Mouse (Mus musculus) heart, embryonic 13.5 days (tissue): Measurements from ENCODE around the gene Det1. TPM values are rescaled to one million over a fixed set of nuclear protein-coding genes. Genes with fewer than 3 reads are reported as not detected.
A peak's percentile ranks its signal among the peaks of the same experiment; 100 is the strongest.

Experiments
- ATAC-seq: fragments of 200-750 bp; cut with Nextera tagmentation; 2 replicates; pipeline ENCODE4 v1.8.0; 2017; ENCODE audit warnings: moderate TSS enrichment; ENCODE audit not compliant: insufficient number of reproducible peaks, low FRiP score, low TSS enrichment; ENCODE audit errors: extremely low read depth
- H3K27ac ChIP-seq: fragments of 300-500 bp; sonication (generic); replicated peaks from 2 replicates; pipeline ENCODE4 v1.5.1; 2015; ENCODE audit warnings: moderate library complexity, mild to moderate bottlenecking, inconsistent platforms
- H3K27me3 ChIP-seq: fragments of 300-500 bp; sonication (generic); replicated peaks from 2 replicates; pipeline ENCODE4 v1.6.1; 2015; ENCODE audit warnings: mild to moderate bottlenecking, inconsistent platforms
- H3K36me3 ChIP-seq: fragments of 300-500 bp; sonication (generic); 2 replicates; pipeline ENCODE4 v1.6.1; 2015; ENCODE audit warnings: mild to moderate bottlenecking, inconsistent platforms
- H3K4me1 ChIP-seq: fragments of 300-500 bp; sonication (generic); 2 replicates; pipeline ENCODE4 v1.6.1; 2015; ENCODE audit warnings: inconsistent platforms
- H3K4me2 ChIP-seq: fragments of 300-500 bp; sonication (generic); 2 replicates; pipeline ENCODE4 v1.6.1; 2015; ENCODE audit warnings: inconsistent platforms, mild to moderate bottlenecking, moderate library complexity
- H3K4me3 ChIP-seq: fragments of 300-500 bp; sonication (generic); 2 replicates; pipeline ENCODE4 v1.5.1; 2015; ENCODE audit warnings: moderate library complexity, mild to moderate bottlenecking, inconsistent platforms
- H3K9ac ChIP-seq: fragments of 300-500 bp; sonication (generic); 2 replicates; pipeline ENCODE4 v1.6.1; 2015; ENCODE audit warnings: inconsistent platforms, mild to moderate bottlenecking, moderate library complexity
- H3K9me3 ChIP-seq: fragments of 300-500 bp; sonication (generic); 2 replicates; pipeline ENCODE4 v1.6.1; 2016; ENCODE audit warnings: inconsistent platforms
- WGBS: fragments of 180-500 bp; shearing (Covaris S2); methylation state at CpG from one replicate; pipeline ENCODE4 v1.1.7; 2015; ENCODE audit warnings: mixed read lengths; 5-methylcytosine and 5-hydroxymethylcytosine counted together
- polyA plus RNA-seq: library from polyadenylated mRNA; unstranded; fragments of >200 nt; fragmentation: Nextera tagmentation; extraction: Ambion mirVana; gene quantifications from 2 replicates; pipeline ENCODE4 v1.2.1, GENCODE M21; 2015

Det1 gene
- polyA plus RNA-seq, 1 experiment from 2014 or later: 11.4 TPM

DNA sequence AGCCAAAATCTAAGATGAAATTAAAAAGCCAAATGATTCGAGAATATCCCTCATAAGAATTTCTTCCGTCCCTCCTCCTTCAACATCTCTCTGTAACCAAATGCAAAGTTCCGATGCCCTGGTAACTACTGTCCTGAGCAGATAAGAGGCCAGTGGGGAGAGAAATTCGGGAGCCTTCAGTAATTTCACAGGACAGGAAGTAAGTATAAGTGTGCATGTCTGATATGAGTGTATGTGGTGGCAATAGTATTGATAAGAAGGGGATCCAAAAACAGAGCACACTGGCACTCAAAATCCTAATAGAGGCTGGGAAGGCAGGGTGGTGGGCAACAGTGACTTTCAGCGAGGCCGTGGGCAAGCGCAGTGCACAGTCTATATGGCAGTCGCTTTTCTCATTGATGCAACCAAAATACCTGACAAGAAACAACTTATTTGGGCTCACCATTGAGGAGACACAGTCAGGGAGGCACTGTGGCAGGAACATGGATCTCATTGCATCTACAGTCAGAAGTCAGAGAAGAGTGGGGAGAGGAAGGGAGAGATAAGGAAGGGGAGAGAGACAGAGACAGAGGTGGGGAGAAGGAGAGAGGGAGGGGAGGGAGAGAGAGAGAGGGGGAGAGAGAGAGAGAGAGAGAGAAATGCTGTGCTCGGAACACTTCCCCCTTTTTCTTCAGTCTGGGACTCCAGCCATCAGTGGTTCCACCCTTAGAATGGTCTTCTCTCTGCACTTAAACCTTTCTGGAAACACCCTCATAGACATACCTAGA is 47.1 kb downstream of the Det1 start:
- Histone ChIP-seq H3K36me3 (no peaks in the 10 kb centered on the region), H3K9ac (no peak overlapping the region), H3K27me3 (peaks cover 46% of the 10 kb centered on the region), H3K4me1 (peaks cover 11% of the 10 kb centered on the region), H3K9me3 (no peaks in the 10 kb centered on the region), H3K27ac (no peak overlapping the region), H3K4me2 (no peak overlapping the region), H3K4me3 (no peak overlapping the region)
- WGBS: 56% methylated on average over 9 of the region's 9 CpGs
- no peak for ATAC-seq

DNA sequence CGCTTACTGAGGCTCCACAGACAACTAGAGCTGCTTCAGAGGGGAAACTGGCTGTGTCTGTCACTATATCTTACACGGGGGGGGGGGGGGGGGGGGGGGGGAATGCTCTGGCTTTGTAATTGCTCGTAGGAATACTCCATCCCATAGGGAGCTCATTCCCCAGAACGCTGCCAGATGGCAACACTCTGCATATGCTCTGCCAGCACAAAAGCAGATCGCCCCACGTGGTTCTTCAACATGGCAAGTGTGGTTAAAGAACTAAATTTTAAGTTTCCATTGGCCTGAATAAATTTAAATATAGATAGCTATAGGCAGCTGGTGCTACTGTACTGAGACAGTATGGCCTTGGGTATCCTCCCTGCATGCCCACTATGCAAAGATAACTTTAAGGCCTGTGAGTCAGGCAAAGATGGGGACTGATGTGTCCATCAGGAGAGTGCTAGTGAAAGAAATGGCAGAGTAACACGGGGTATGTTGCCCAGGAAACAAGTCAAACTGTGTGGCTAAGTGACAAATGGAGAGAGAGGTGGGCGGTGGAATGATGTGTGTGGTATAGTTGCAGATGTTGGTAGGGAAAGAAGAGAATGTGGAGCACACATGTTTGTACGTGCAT is 49.1 kb downstream of the Det1 start:
- Histone ChIP-seq H3K4me3 (no peak overlapping the region), H3K36me3 (peaks cover 2% of the 10 kb centered on the region), H3K4me1 (peaks cover 19% of the 10 kb centered on the region), H3K27me3 (peaks cover 46% of the 10 kb centered on the region), H3K9ac (no peak overlapping the region), H3K27ac (no peak overlapping the region), H3K9me3 (no peaks in the 10 kb centered on the region), H3K4me2 (no peak overlapping the region)
- ATAC-seq: no peak
- WGBS: 48% methylated on average over 9 of the region's 9 CpGs

DNA sequence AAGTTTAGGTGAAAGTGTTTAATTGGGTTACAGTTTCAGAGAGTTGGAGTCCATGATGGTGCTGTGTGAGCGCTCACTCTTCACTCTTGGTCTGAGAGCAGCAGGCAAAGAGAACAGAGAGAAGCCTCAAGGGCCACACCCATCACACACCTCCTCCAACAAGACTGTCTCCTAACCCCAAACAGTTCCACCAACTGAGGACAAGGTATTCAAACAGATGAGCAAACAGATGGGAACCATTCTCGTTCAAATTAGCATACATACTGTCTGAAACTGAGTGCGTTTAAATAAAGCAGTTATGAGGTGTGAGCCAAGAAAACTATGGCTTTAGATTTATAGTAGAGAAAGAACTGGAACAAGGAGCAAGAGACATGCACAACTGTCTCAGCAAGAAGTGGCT is 50.4 kb downstream of the Det1 start:
- peaks cover 14% of the 10 kb centered on the region for H3K36me3 ChIP-seq
- H3K27me3 ChIP-seq: peaks cover 41% of the 10 kb centered on the region
- H3K4me1 ChIP-seq: peaks cover 19% of the 10 kb centered on the region
- no peak overlapping the region for H3K27ac ChIP-seq
- H3K9me3 ChIP-seq: no peaks in the 10 kb centered on the region
- ATAC-seq: no peak
- 77% methylated on average over 3 of the region's 3 CpGs for whole genome bisulfite sequencing
- no peak overlapping the region for H3K4me3 ChIP-seq
- no peak overlapping the region for H3K9ac ChIP-seq
- H3K4me2 ChIP-seq: no peak overlapping the region

DNA sequence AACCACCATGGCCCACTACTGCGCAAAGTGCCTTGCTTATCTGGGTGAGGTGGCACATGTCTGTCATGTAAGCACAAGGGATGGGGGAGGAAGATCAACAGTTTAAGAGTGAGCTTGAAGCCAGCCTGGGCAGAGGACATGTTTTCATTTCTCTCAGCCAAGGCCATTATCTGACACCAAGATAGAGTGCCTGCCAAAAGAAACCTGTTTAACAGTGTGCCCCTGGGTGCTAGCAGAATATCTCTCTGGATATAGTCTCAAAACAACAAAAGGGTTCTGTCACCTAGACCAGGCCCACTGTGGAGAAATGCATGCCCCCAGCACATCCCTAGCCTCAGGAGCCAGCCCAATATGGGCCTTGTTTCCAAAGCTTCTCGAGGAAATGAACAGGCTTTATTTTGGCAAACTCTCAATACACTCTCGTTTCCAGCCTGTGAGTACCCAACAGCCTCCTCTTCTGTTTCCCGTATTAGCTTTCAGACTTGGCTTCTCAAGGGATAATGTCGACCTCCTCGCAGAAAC is 52.4 kb downstream of the Det1 start:
- Histone ChIP-seq H3K4me2 (no peak overlapping the region), H3K27ac (peak overlapping the region; percentile 61), H3K36me3 (peaks cover 30% of the 10 kb centered on the region), H3K4me1 (peaks cover 19% of the 10 kb centered on the region), H3K4me3 (no peak overlapping the region), H3K27me3 (peaks cover 21% of the 10 kb centered on the region), H3K9ac (no peak overlapping the region), H3K9me3 (no peaks in the 10 kb centered on the region)
- 46% methylated on average over 6 of the region's 6 CpGs for whole genome bisulfite sequencing
- peak; percentile 6 for ATAC-seq

DNA sequence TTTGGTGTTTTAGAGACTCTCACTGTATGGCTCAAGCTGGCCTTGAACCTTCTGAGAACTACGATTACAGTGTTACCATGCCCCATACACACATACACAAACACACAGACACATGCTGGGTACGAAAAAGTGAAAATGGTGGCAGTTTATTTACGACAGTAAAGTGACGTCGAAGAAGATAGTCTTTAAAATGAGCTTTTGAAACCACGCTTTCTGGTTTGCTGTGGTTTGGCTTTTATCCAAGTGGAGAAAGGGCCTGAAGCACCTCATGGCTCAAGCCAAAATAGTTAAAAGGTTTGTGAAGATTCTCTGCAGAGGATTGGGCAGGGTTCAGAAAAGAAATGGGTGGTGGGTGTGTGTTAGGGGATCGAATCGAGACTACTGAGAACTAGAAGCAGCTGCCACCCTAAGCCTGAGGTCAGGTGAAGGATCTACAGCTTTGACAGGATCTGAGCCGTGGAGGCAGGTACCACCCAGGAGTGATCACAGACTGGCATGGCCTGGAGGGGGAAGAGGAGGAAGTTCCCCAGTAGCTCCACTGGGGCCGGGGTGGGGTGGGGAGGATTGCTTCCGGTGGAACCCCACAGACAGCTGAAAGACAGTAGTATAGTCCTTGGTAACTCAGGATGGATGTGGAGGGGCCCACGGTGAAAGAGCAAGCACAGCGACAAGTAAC is 53.0 kb downstream of the Det1 start:
- Histone ChIP-seq H3K36me3 (peaks cover 36% of the 10 kb centered on the region), H3K9ac (no peak overlapping the region), H3K9me3 (no peaks in the 10 kb centered on the region), H3K4me1 (peaks cover 19% of the 10 kb centered on the region), H3K27ac (peak overlapping the region; percentile 61), H3K4me3 (no peak overlapping the region), H3K4me2 (no peak overlapping the region), H3K27me3 (peaks cover 18% of the 10 kb centered on the region)
- 74% methylated on average over 13 of the region's 13 CpGs for WGBS
- 0 out of 2 replicates have a peak, but pooled peaks have one; percentile 27 for ATAC-seq

DNA sequence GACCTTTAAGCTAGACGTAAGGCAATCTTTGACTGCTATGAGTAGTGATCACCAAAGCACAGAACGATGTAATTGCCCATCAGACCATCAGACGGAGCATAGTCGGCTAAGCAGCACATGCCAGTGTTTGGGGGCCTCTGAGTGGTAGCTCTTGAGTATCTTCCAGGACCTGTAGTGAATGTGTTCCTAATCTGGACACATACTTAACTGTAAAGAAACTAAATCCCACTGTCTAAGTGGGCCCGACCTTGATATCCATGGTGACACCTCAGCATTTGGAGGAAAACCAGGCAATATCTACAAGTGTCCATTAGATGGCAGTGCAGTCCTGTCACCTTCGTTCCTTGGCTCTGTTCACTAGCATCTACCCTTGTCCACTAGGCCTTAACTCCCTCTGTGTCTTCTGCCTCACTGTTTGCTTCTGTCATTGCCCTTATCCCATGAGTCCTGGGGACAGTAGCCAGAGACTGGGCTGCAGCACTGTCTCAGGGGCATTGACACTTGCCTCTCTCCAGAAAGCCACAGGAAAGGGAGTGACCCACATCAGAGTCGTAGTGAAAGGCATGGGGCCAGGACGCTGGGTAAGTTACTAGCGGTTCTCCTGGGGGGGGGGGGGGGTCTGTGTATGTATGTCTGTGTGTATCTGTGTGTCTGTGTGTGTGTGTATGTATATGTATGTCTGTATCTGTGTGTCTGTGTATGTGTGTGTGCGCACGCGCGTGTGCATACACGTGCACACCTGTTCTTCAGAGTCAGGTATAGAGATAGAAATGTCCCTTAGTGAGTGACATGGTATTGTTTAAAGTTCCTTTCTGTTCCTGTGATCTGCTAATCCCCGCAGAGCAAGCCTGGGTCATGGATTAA is 55.5 kb downstream of the Det1 start:
- H3K4me2 ChIP-seq: no peak overlapping the region
- H3K27me3 ChIP-seq: no peaks in the 10 kb centered on the region; the same call in 1 of the 2 replicates
- ATAC-seq: no peak
- H3K4me1 ChIP-seq: peaks cover 19% of the 10 kb centered on the region
- peaks cover 42% of the 10 kb centered on the region for H3K36me3 ChIP-seq
- no peaks in the 10 kb centered on the region for H3K9me3 ChIP-seq
- no peak overlapping the region for H3K9ac ChIP-seq
- WGBS: 78% methylated on average over 15 of the region's 15 CpGs
- H3K27ac ChIP-seq: no peak overlapping the region
- no peak overlapping the region for H3K4me3 ChIP-seq

DNA sequence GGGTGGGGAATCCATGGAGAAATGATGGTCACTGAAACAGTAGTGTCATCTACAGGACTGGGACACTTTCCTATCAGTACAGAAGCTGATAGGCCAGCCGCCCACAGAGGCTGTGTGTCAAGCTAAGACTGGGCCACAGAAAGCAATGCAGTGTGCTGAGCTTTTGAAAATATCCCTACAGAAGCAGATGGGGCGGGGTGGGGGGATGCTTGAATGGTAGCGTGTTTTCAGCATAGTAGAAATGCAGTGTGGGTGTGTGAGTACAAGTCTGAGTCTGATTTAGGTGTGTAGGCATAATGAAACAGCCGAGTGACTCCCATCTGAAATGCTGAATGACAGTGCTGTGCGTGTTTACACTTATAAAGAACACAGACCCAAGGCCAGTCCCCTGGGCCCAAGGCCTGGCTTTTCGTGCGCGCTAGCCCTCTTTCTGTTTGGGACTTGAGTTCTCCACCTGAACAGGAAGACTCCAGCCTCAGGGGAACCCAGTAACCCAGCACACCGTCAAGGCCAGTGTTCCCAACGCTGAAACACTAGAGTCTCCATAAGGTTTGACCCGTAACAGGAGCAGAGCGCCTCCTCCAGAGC is 59.2 kb downstream of the Det1 start:
- Histone ChIP-seq H3K36me3 (peaks cover 47% of the 10 kb centered on the region), H3K9ac (no peak overlapping the region), H3K4me3 (no peak overlapping the region), H3K27me3 (no peaks in the 10 kb centered on the region), H3K4me2 (no peak overlapping the region), H3K9me3 (no peaks in the 10 kb centered on the region), H3K4me1 (peaks cover 10% of the 10 kb centered on the region), H3K27ac (no peak overlapping the region)
- WGBS: 79% methylated on average over 12 of the region's 12 CpGs
- no peak for ATAC-seq

DNA sequence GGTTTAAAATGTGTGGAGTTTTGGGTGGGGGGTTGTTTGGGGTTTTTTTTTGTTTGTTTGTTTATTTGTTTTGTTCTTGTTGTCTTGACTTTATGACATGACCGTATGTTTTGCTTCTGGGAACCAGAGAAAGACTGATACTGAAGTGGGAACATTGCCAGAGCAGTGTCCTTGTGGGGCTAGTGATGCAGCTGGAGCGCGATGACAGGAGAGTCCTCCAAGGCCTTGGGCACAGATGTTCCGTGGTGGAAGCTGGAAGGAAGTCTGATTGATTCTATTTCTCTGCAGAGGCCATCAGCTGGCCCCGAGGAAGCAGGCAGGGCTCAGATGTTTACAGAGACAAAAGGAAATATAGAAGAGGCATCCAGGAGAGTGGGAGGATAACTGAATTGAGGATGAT is 61.2 kb downstream of the Det1 start:
- Histone ChIP-seq H3K27me3 (no peaks in the 10 kb centered on the region), H3K4me2 (no peak overlapping the region), H3K27ac (no peak overlapping the region), H3K36me3 (peaks cover 32% of the 10 kb centered on the region), H3K4me3 (no peak overlapping the region), H3K9me3 (no peaks in the 10 kb centered on the region), H3K4me1 (peaks cover 22% of the 10 kb centered on the region), H3K9ac (no peak overlapping the region)
- 70% methylated on average over 5 of the region's 5 CpGs for WGBS
- no peak for ATAC-seq

DNA sequence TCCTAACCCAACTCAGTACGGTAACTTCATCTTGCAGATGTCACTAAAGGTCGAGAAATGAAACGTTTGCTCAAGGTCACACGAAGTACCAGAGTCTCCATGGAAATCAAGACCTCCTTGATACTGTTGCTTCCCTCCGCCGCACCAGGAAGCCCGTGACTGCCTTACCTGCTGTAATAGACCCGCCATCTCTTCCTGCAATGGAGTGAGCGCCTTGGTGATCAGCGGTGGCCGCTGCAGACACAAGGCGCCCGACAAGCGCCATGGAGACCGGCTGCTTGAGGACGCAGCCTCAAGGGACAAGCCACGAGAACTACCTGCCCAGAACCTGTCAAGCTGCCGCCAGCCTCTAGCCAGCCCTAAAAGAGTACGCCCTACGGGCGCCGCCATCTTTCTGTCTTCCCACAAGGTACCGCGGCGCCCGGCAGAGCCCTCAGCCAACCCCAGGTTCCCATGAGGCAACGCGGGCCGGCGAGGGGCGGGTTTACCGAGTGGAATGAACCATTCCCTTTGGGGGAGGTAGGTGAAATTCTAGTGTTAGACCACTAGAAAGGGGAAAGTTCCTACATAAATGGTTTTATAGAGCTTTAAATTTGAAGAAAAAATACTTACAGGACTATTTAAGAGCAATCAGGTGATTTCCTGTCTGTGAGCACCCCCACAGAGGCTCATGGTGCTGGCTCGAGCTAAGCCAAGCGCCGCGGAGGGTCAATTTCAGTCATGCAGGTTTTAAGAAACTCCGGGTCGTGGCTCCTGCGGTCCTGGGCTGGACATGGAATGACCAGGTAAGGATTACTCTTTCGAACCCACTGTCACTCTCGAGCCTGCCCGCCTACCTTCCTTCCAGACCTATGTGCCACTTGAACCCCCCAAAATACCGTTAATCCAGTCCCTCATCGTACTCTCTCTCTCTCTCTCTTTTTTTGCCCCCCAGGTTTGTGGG is 64.2 kb downstream of the Det1 start, which contains the start of the genes Mrps11 and Mrpl46:
Gene Mrps11 (plus strand): TSS at position 481 of the 943 bp plus-strand sequence.
Gene Mrpl46 (minus strand): TSS at position 893 of the 943 bp plus-strand sequence.
- Histone ChIP-seq H3K4me2 (peak within 1 kb of the TSS; percentile 76), H3K9ac (peak within 1 kb of the TSS; percentile 92), H3K9me3 (no peaks in the 10 kb centered on the region), H3K27me3 (no peaks in the 10 kb centered on the region), H3K4me3 (peak within 1 kb of the TSS; percentile 87), H3K36me3 (peaks cover 39% of the 10 kb centered on the region), H3K27ac (peak within 1 kb of the TSS; percentile 20), H3K4me1 (peaks cover 22% of the 10 kb centered on the region)
- peak; percentile 90 for ATAC-seq
- WGBS: under 1% methylated on average over 44 of the region's 44 CpGs

DNA sequence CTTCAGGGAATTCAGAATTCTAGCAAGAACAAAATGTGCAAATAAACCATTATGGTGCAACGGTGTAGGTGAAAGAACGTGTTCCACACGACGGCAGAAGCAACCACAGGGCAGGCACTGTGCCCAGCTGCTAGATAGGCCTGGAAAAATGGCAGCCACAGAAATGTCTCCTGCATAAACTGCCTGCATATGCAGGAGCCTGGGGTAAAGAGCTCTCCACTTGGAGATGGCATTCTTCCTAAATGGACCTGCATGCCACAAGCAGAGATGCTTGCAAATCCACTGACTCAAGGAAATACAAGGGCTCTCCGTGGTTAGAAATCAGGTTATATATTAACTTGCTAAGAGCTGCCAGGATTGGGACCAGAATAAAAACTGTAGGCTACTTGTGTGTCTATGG is 68.3 kb downstream of the Det1 start:
- 89% methylated on average over 5 of the region's 5 CpGs for WGBS
- Histone ChIP-seq H3K27ac (no peak overlapping the region), H3K4me3 (no peak overlapping the region), H3K36me3 (peaks cover 71% of the 10 kb centered on the region), H3K4me2 (no peak overlapping the region), H3K27me3 (no peaks in the 10 kb centered on the region), H3K9ac (no peak overlapping the region), H3K9me3 (no peaks in the 10 kb centered on the region), H3K4me1 (peaks cover 16% of the 10 kb centered on the region)
- ATAC-seq: no peak
